Mouse (Mus musculus) midbrain, embryonic 11.5 days (tissue): Measurements from ENCODE around the gene Prtn3. TPM values are rescaled to one million over a fixed set of nuclear protein-coding genes. Genes with fewer than 3 reads are reported as not detected.

Experiments used
- ATAC-seq: fragments of 200-750 bp; cut with Nextera tagmentation; 2 replicates; pipeline ENCODE4 v1.8.0; 2017; ENCODE audit warnings: moderate TSS enrichment, moderate library complexity; ENCODE audit not compliant: low FRiP score
- DNase-seq: peaks from one replicate; pipeline ENCODE4 v3.0.0; 2015; ENCODE audit warnings: low spot score; ENCODE audit errors: missing footprints
- H3K27ac ChIP-seq: fragments of 300-500 bp; sonication (generic); 2 replicates; pipeline ENCODE4 v1.5.1; 2014; ENCODE audit warnings: low read depth, low read length
- H3K27me3 ChIP-seq: fragments of 300-500 bp; sonication (generic); 2 replicates; pipeline ENCODE4 v1.6.1; 2014; ENCODE audit warnings: mild to moderate bottlenecking, low read length, moderate library complexity, mixed read lengths; ENCODE audit not compliant: control insufficient read depth, insufficient read depth
- H3K36me3 ChIP-seq: fragments of 300-500 bp; sonication (generic); 2 replicates; pipeline ENCODE4 v1.6.1; 2014; ENCODE audit warnings: mild to moderate bottlenecking, low read length, moderate library complexity, mixed read lengths; ENCODE audit not compliant: control insufficient read depth, insufficient read depth
- H3K4me1 ChIP-seq: fragments of 300-500 bp; sonication (generic); 2 replicates; pipeline ENCODE4 v1.6.1; 2014; ENCODE audit warnings: low read length; ENCODE audit not compliant: control insufficient read depth, insufficient read depth
- H3K4me2 ChIP-seq: fragments of 300-500 bp; sonication (generic); 2 replicates; pipeline ENCODE4 v1.6.1; 2014; ENCODE audit warnings: mild to moderate bottlenecking, moderate library complexity
- H3K4me3 ChIP-seq: fragments of 300-500 bp; sonication (generic); 2 replicates; pipeline ENCODE4 v1.5.1; 2014; ENCODE audit warnings: low read depth, low read length
- H3K9ac ChIP-seq: fragments of 300-500 bp; sonication (generic); 2 replicates; pipeline ENCODE4 v1.6.1; 2014; ENCODE audit warnings: low read length
- H3K9me3 ChIP-seq: fragments of 300-500 bp; sonication (generic); 2 replicates; pipeline ENCODE4 v1.6.1; 2016; ENCODE audit warnings: low read length; ENCODE audit not compliant: control insufficient read depth
- WGBS: fragments of 180-500 bp; shearing (Covaris S2); extraction: QIAGEN DNeasy Blood & Tissue Kit; methylation state at CpG from one replicate; pipeline ENCODE4 v1.1.7; 2014; 5-methylcytosine and 5-hydroxymethylcytosine counted together
- polyA plus RNA-seq: library from polyadenylated mRNA; unstranded; fragments of >200 nt; fragmentation: Nextera tagmentation; extraction: Ambion mirVana; gene quantifications from 2 replicates; pipeline ENCODE4 v1.2.1, GENCODE M21; 2014

Prtn3 gene
- polyA plus RNA-seq, 1 experiment from 2014 or later, result 11.9 TPM

DNA sequence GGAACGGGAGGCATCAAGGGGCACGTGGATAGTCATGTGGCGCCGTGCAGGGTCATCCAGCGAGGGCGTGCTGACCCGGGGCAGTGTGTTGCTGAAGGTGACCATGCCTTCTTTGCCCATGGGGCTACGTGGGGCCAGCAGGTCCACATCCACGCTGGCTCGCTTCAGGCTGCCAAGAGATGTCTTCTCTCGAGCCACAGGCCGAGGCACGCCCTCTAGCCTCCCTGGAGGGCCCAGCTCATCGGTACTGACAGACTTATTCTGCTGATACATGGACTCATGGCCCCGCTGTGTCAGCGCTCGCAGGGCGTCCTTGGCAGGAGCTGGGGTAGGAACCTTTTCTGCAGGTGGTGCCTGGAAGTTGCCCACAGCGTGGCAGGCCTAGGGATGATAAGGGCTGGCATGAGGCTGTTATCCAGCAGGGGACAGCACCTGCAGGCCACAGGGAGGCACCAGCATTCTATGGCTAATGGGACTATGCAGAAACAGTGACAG, 8.4 kb upstream of the Prtn3 start:
- no peak overlapping the region for H3K9ac ChIP-seq
- H3K9me3 ChIP-seq, result no peaks in the 10 kb centered on the region
- 0 out of 2 replicates have a peak overlapping the region, but pooled peaks have one; percentile 20 for H3K27ac ChIP-seq
- H3K4me1 ChIP-seq, result peaks cover 3% of the 10 kb centered on the region; the same call in 1 of the 2 replicates
- peaks cover 43% of the 10 kb centered on the region for H3K36me3 ChIP-seq
- 76% methylated on average over 19 of the region's 19 CpGs for WGBS
- no peak overlapping the region for H3K4me2 ChIP-seq
- no peak overlapping the region for H3K4me3 ChIP-seq
- no peak for DNase-seq
- H3K27me3 ChIP-seq, result no peaks in the 10 kb centered on the region
- ATAC-seq, result peak; percentile 24; the same call in 1 of the 2 replicates

DNA sequence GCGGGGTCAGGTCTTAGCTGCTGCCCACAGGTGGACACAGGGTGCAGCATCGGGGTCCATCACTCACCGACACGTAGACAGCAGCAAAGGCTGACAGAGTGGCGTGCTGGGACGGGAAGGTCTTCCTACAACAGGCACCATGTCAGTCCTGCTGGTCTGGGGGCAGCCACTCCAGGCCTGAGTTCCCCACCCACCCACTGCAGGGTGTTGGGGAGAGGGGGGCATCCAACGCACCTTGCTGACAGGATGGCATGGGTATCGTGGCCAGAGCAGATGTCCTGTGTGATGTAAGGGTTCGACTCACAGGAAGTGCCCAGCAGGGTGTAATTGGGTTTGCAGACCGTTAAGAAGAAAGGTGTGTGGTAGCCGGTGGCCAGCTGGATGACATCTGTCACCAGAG, 7.7 kb upstream of the Prtn3 start:
- Histone ChIP-seq H3K4me2 (no peak overlapping the region), H3K27ac (no peak overlapping the region), H3K4me1 (peaks cover 3% of the 10 kb centered on the region; the same call in 1 of the 2 replicates), H3K9me3 (no peaks in the 10 kb centered on the region), H3K27me3 (no peaks in the 10 kb centered on the region), H3K4me3 (no peak overlapping the region), H3K9ac (no peak overlapping the region), H3K36me3 (peaks cover 45% of the 10 kb centered on the region)
- no peak for DNase-seq
- 82% methylated on average over 11 of the region's 11 CpGs for WGBS
- no peak for ATAC-seq

DNA sequence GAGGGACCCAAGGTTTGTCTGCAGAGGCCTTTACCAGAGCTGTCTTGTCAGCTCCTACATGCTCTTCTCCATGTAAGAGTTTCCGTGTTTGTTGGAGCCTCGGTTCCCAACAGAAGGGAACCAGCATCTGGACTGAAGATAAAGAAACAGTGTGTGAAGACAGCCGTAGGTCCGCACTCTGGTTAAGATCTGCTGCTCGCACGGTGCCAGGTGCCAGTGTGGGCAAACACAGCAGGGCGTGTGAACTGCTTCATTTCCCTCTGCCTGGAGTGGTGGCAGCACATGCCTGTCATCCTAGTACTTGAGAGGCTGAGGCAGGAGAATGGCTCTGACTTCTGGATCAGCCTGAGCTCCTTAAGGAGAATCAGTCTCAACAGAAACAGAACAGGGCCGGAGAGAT, 2.4 kb upstream of the Prtn3 start:
- no peak for DNase-seq
- Histone ChIP-seq H3K4me1 (peaks cover 13% of the 10 kb centered on the region), H3K27ac (no peak overlapping the region), H3K27me3 (no peaks in the 10 kb centered on the region), H3K4me2 (no peak overlapping the region), H3K9me3 (no peaks in the 10 kb centered on the region), H3K36me3 (peaks cover 18% of the 10 kb centered on the region), H3K4me3 (no peak overlapping the region), H3K9ac (no peak overlapping the region)
- WGBS, result 94% methylated on average over 8 of the region's 8 CpGs
- ATAC-seq, result no peak

DNA sequence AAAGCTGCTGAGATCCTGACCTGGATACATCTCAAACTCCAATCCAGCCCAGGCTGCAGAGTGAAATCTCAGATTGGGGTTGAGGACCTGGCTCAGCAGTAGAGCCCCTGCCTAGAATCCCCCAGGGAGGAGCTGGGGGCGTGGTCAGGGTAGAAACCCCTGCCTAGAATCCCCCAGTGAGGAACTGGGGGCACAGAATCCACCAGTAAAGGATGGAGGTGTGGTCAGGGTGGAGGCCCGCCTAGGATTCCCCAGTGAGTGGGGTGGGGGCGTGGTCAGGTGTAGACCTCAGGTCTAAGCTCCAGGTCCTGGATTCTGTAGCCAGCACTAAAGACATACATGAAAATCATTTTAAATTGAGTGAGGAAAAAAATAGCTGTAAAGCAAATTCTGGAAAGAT, 1.4 kb upstream of the Prtn3 start:
- H3K27ac ChIP-seq, result no peak overlapping the region
- peaks cover 13% of the 10 kb centered on the region for H3K36me3 ChIP-seq
- DNase-seq (no peak), ATAC-seq (no peak)
- H3K4me1 ChIP-seq, result peaks cover 13% of the 10 kb centered on the region
- WGBS, result 56% methylated on average over 3 of the region's 3 CpGs
- peak overlapping the region; percentile 96 for H3K9ac ChIP-seq
- H3K4me2 ChIP-seq, result peak overlapping the region; percentile 80
- no peaks in the 10 kb centered on the region for H3K9me3 ChIP-seq
- no peaks in the 10 kb centered on the region for H3K27me3 ChIP-seq
- peak overlapping the region; percentile 80 for H3K4me3 ChIP-seq

DNA sequence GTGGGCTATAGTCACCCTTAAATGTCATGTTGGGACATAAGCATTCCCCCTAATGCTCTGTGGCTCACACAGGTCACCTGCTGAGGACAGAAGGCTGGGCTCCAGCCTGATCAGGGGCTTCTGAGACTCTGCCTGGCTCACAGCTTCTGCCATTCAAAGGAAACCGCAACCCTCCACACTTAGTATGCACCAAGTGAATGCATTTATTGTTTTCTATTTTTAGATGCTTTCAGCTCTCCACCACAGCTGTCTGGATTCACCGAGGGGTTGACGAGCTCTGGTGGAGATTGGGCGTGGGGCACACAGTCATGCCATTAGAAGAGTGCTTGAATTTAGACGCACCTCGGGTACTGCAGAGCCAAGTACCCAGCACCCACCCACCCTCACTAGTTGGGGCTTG, 963 bp upstream of the Prtn3 start:
- no peak for DNase-seq
- Histone ChIP-seq H3K27ac (no peak overlapping the region), H3K4me2 (peak overlapping the region; percentile 80), H3K4me3 (peak overlapping the region; percentile 80), H3K9ac (peak overlapping the region; percentile 96), H3K9me3 (no peaks in the 10 kb centered on the region), H3K36me3 (peaks cover 13% of the 10 kb centered on the region), H3K27me3 (no peaks in the 10 kb centered on the region), H3K4me1 (peaks cover 13% of the 10 kb centered on the region)
- WGBS, result 24% methylated on average over 6 of the region's 6 CpGs
- ATAC-seq, result no peak

DNA sequence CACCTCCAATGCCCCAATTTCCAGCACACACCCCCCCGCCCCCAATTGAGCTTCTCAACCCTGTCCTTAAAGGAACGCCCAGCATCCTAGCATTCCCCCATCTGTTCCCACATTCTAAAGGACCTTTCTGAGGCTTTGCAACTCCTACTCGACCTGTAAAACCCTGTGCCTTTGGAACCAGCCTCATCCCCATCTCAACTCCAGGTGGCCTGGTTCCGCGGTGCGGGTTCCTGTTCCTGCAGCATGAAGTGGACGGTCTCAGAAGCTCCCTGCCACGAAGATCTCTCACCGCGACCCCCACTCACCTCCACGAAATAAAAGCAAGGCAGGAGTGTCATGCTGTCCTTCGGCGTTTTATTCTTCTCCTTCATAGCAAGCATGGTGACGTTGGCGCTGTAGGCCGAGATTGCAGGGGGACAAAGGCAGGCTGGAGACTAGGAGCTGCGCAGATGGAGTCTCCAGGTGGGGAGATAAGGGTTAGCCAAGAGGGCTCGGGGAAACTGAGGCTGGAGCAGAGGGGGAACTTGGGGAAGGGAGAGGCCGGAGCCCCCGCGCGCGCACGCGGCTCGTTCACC, 474 bp upstream of the Prtn3 start:
- Histone ChIP-seq H3K9me3 (no peaks in the 10 kb centered on the region), H3K27ac (peak overlapping the region; percentile 87), H3K4me2 (peak overlapping the region; percentile 80), H3K36me3 (peaks cover 13% of the 10 kb centered on the region), H3K9ac (peak overlapping the region; percentile 96), H3K27me3 (no peaks in the 10 kb centered on the region), H3K4me3 (peak overlapping the region; percentile 80), H3K4me1 (peaks cover 13% of the 10 kb centered on the region)
- DNase-seq, result no peak
- ATAC-seq, result peak; percentile 10; the same call in 1 of the 2 replicates
- WGBS, result 1% methylated on average over 26 of the region's 26 CpGs

DNA sequence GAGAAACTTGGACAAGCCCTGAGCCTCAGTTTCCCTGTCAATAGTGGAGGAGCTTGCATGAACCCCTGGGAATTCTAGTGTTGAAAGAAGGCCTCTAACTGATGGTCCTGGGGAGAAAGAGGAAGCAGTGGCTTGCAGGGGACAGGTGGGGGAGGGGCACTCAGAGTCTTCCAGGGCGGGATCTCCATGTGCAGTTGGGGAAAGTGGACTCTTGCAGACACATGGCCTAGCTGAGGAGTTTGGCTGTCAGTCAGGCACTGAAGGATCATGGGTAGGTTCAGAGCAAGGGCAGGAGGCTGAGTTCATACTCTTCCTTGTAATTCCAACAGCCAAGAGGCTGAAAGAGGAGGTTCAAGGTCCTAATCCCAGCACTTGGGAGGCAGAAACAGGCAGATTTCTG, 2.9 kb downstream of the Prtn3 start:
- no peak for DNase-seq
- peaks cover 8% of the 10 kb centered on the region for H3K27me3 ChIP-seq
- peaks cover 17% of the 10 kb centered on the region for H3K4me1 ChIP-seq
- no peak overlapping the region for H3K27ac ChIP-seq
- WGBS, result 37% methylated on average over 1 of the region's 1 CpGs
- no peak overlapping the region for H3K4me2 ChIP-seq
- no peak overlapping the region for H3K9ac ChIP-seq
- ATAC-seq, result no peak
- 0 out of 2 replicates have a peak, but pooled peaks cover 2% of the 10 kb centered on the region for H3K36me3 ChIP-seq
- H3K4me3 ChIP-seq, result no peak overlapping the region
- H3K9me3 ChIP-seq, result no peaks in the 10 kb centered on the region

DNA sequence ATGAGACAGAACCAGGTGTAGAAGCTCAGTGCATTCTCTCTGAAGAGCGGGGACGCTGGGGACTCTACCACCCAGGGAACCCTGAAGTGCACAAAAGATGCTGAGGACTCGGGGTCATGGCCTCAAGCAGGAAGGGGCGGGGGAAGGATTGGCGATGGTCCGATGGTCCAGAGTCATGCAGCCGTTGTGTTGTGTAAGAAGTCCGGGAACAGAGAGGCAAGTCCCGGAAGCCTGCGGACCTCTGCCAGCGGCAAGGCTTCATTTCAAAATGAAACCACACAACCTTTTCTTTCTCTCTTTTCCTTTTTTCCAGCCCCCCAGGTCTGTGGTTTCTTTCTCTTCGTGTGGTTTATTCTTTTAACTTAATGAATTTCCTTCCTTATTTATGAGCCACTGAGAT, 3.5 kb downstream of the Prtn3 start:
- ATAC-seq (no peak), DNase-seq (no peak)
- 40% methylated on average over 12 of the region's 12 CpGs for whole genome bisulfite sequencing
- no peak overlapping the region for H3K4me3 ChIP-seq
- no peak overlapping the region for H3K4me2 ChIP-seq
- H3K36me3 ChIP-seq, result 0 out of 2 replicates have a peak, but pooled peaks cover 2% of the 10 kb centered on the region
- peaks cover 13% of the 10 kb centered on the region for H3K4me1 ChIP-seq
- H3K9ac ChIP-seq, result no peak overlapping the region
- no peak overlapping the region for H3K27ac ChIP-seq
- peaks cover 13% of the 10 kb centered on the region for H3K27me3 ChIP-seq
- H3K9me3 ChIP-seq, result no peaks in the 10 kb centered on the region

DNA sequence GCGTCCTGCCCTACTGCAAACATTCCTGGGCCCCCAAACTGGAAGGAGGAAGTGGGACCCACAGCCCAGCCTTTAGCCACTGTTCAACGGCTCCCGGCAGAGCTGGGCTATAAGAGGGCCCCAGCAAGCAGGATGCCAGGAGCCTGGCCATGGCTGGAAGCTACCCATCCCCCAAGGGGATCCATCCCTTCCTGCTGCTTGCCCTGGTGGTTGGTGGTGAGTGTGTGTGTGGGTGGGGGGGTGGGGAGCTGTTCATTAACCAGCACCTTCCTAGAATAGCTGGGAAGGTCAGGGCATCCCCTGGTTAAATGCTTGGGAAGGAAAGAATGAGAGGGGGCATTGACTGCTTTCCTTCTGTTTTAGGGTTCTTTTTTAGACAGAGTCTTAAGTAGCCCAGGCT, 5.3 kb downstream of the Prtn3 start:
- peaks cover 11% of the 10 kb centered on the region for H3K4me1 ChIP-seq

More for the DNA sequence above, 5.3 kb downstream of the Prtn3 start:
- no peak overlapping the region for H3K4me3 ChIP-seq
- DNase-seq (no peak), ATAC-seq (no peak)
- no peak overlapping the region for H3K4me2 ChIP-seq
- no peak overlapping the region for H3K9ac ChIP-seq
- no peaks in the 10 kb centered on the region for H3K36me3 ChIP-seq
- peaks cover 19% of the 10 kb centered on the region for H3K27me3 ChIP-seq
- no peak overlapping the region for H3K27ac ChIP-seq
- WGBS, result 48% methylated on average over 3 of the region's 3 CpGs
- no peaks in the 10 kb centered on the region for H3K9me3 ChIP-seq
